Mouse (Mus musculus): ENCODE measurements around the gene Rasgrp2. TPM values are rescaled to one million over a fixed set of nuclear protein-coding genes. Genes with fewer than 3 reads are reported as not detected.
A peak's percentile ranks its signal among the peaks of the same experiment; 100 is the strongest.

Rasgrp2 gene
- polyA plus RNA-seq, 1 experiment from 2014 or later: 13.1 TPM

DNA sequence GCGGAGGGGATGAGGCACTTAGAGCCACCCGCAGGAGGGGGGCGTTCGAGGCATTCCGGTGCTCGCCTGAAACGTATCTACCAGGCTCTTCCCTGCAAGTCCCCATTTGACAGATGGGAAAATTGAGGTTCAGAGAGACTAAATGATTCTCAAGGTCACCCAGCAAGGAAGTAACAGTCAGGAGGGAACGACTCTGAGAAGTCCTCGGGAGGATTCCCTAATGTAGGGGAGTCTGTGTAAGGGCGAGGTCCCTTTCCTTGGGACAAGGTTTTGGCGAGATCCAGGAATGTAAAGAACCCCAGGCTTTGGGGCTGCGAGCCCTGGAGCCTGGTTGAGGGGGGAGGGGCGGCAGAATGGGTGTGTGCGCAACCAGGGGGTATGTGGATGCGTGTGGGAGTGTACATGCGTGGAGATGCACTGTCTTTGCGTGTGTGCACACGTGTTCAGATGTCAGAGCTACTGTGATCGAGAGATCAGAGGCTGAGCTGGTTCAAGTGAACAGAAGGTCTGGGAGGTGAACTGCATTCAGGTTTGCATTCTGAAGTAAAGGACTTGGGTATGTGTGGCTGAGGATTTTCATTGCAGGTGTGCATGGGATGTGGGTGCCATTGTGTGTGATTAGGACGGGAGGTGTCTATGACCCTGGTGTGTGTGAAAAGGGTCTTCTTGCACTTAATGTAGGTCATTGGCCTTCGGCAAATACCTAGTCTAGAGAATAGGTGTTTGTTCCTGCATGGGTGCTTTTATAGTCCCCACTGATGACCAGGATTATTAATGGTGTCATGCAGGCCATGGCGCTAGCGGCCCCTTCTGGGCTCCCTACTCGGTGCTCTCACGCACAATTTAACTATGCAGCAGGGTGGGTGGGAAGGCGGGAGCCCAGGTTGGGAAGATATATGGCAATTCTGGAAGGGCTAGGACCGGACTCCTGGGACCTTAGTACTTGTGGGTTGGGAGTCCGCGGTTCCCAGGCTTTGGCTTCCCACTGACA lies 1.3 kb downstream of the Rasgrp2 start:
- Histone ChIP-seq H3K9ac (peak overlapping the region; percentile 77), H3K36me3 (replicated peaks) (no peaks in the 10 kb centered on the region), H3K4me3 (replicated peaks) (peak overlapping the region; percentile 72), H3K4me2 (peak overlapping the region; percentile 100), H3K4me1 (peaks cover 49% of the 10 kb centered on the region), H3K9me3 (no peaks in the 10 kb centered on the region), H3K27ac (no peak overlapping the region), H3K27me3 (peaks cover 64% of the 10 kb centered on the region)
- no peak for ATAC-seq (ENCODE audit: low FRiP score)
- WGBS: 4% methylated on average over 29 of the region's 29 CpGs

DNA sequence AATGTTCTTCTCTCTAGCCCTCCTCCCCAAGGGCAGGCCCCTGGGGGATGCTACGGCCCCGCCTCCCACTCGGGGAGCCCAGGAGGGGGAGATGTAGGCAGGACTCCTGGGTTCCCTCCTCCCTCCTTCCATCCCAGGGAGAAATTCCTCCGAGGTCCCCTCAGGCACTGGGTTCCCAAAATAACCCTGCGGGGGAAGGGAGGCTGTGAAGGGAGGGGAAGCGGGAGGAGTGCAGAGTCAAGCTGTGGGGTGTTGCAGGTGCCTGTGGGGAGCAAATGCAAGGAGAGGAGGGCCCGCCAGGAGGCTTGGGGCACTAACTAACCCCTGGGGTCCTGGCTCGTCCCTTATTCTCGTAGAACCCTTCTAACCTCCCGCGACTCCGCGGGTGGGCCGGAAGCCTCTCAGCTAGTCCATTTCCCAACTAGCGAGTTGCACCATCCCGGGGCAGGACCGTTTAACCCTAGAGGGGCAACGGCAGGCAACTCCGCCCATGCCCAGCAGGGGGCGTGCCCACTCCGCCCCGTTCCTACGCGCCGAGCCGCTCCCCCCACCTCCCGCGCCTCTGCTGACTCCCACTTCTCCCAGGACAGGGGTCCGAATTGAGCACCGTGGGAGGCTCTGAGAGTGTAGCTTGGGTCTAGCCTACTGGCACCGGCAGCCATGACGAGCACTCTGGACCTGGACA lies 2.1 kb downstream of the Rasgrp2 start:
- no peak overlapping the region for H3K27ac ChIP-seq
- WGBS: under 1% methylated on average over 32 of the region's 32 CpGs
- 0 out of 2 replicates have a peak, but pooled peaks have one; percentile 18 for ATAC-seq (ENCODE audit: low FRiP score)
- peak overlapping the region; percentile 29 for H3K4me3 ChIP-seq (replicated peaks)
- no peaks in the 10 kb centered on the region for H3K36me3 ChIP-seq (replicated peaks)
- H3K9me3 ChIP-seq: no peaks in the 10 kb centered on the region
- H3K4me1 ChIP-seq: peaks cover 49% of the 10 kb centered on the region
- peak overlapping the region; percentile 39 for H3K9ac ChIP-seq
- peaks cover 64% of the 10 kb centered on the region for H3K27me3 ChIP-seq
- peak overlapping the region; percentile 56 for H3K4me2 ChIP-seq

DNA sequence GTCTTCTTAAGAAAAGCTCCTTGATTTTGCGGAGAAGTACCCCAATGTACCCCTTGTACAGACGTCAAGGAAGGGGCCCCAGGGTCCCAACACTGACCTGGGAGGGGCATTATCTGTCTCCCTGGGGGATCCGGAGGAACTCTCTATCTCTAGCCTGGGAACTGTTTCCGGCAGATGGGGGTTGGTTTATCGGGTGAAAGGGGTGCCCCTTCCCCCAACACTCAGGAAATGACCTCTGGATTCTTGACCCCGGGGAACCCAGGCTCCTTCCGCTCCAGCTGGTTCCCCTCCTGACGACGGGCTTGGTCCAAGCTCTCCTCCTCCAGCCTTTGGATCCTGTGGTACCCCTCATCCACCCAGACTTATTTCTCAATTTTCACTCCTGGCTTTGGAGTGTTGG lies 2.8 kb downstream of the Rasgrp2 start:
- 17% methylated on average over 9 of the region's 9 CpGs for WGBS

DNA sequence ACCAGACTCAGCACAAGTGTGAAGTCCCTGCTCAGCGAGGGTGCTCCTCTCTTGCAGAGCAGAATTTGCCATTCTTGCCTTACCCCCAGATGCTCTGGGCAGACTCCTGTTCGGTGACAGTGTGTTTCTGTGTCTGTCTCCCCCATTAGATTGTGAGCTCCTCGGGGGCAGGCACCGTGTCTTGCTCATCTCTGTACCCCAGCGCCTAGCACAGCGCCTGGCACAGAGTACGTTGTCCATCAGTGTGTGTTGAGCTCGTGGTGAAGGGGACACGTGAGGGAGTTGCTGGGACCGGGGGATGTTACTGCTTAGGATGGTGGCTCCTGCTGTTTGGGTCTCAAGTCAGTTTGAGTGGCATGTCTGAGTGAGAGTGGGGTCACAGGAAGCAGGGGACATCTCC lies 4.7 kb downstream of the Rasgrp2 start:
- ATAC-seq (ENCODE audit: low FRiP score): no peak
- WGBS: 88% methylated on average over 10 of the region's 10 CpGs
- Histone ChIP-seq H3K27ac (no peak overlapping the region), H3K9me3 (no peaks in the 10 kb centered on the region), H3K4me2 (no peak overlapping the region), H3K27me3 (peaks cover 48% of the 10 kb centered on the region), H3K36me3 (replicated peaks) (no peaks in the 10 kb centered on the region), H3K4me1 (peaks cover 42% of the 10 kb centered on the region), H3K9ac (no peak overlapping the region), H3K4me3 (replicated peaks) (no peak overlapping the region)

More for the DNA sequence above, 2.8 kb downstream of the Rasgrp2 start:
- no peaks in the 10 kb centered on the region for H3K36me3 ChIP-seq (replicated peaks)
- peak overlapping the region; percentile 29; the same call in 1 of the 2 replicates for H3K4me3 ChIP-seq (replicated peaks)
- no peaks in the 10 kb centered on the region for H3K9me3 ChIP-seq
- peak overlapping the region; percentile 56 for H3K4me2 ChIP-seq
- H3K27ac ChIP-seq: no peak overlapping the region
- peak overlapping the region; percentile 39; the same call in 1 of the 2 replicates for H3K9ac ChIP-seq
- peaks cover 49% of the 10 kb centered on the region for H3K4me1 ChIP-seq
- ATAC-seq (ENCODE audit: low FRiP score): no peak
- H3K27me3 ChIP-seq: peaks cover 61% of the 10 kb centered on the region

DNA sequence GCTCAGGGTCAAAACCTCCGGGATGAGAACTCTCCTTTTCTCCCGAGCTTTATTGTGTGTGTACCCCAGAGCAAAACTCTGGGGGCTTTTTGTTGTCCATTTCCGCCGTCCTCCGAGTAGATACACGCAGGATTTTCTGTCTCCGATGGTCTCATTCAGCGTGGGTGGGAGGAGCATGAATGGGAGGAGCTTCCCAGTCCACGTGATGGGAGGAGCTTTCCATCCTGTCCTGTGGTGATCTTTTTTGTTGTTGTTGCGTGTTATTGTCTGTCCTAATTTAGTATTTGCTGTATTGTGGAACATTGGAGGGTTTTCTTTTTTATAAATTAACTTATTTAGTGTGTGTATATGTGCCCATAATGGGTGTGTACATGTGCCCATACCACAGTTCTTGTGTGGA lies 6.3 kb downstream of the Rasgrp2 start:
- peaks cover 37% of the 10 kb centered on the region for H3K27me3 ChIP-seq
- no peak overlapping the region for H3K4me2 ChIP-seq
- ATAC-seq (ENCODE audit: low FRiP score): no peak
- no peak overlapping the region for H3K27ac ChIP-seq
- no peak overlapping the region for H3K4me3 ChIP-seq (replicated peaks)
- 70% methylated on average over 10 of the region's 10 CpGs for WGBS
- no peak overlapping the region for H3K9ac ChIP-seq
- H3K36me3 ChIP-seq (replicated peaks): no peaks in the 10 kb centered on the region
- H3K9me3 ChIP-seq: no peaks in the 10 kb centered on the region
- peaks cover 26% of the 10 kb centered on the region for H3K4me1 ChIP-seq

DNA sequence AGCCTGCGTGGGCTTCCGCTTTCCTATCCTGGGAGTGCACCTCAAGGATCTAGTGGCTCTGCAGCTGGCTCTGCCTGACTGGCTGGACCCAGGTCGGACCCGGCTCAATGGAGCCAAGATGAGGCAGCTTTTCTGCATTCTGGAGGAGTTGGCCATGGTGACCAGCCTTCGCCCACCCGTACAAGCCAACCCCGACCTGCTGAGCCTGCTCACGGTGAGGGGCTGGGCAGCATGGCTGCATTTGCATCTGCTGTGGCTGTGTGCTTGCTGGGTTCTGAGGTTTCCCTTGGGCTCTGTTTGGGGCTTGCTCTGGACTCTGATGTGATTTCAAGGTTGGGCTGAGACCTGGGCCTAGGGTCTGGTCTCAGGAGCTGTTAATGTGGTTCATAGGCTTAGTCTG lies 8.0 kb downstream of the Rasgrp2 start:
- Histone ChIP-seq H3K9ac (no peak overlapping the region), H3K4me1 (peaks cover 9% of the 10 kb centered on the region; the same call in 1 of the 2 replicates), H3K4me3 (replicated peaks) (no peak overlapping the region), H3K27me3 (peaks cover 20% of the 10 kb centered on the region), H3K27ac (no peak overlapping the region), H3K36me3 (replicated peaks) (no peaks in the 10 kb centered on the region), H3K4me2 (no peak overlapping the region), H3K9me3 (no peaks in the 10 kb centered on the region)
- no peak for ATAC-seq (ENCODE audit: low FRiP score)
- 86% methylated on average over 8 of the region's 8 CpGs for WGBS

DNA sequence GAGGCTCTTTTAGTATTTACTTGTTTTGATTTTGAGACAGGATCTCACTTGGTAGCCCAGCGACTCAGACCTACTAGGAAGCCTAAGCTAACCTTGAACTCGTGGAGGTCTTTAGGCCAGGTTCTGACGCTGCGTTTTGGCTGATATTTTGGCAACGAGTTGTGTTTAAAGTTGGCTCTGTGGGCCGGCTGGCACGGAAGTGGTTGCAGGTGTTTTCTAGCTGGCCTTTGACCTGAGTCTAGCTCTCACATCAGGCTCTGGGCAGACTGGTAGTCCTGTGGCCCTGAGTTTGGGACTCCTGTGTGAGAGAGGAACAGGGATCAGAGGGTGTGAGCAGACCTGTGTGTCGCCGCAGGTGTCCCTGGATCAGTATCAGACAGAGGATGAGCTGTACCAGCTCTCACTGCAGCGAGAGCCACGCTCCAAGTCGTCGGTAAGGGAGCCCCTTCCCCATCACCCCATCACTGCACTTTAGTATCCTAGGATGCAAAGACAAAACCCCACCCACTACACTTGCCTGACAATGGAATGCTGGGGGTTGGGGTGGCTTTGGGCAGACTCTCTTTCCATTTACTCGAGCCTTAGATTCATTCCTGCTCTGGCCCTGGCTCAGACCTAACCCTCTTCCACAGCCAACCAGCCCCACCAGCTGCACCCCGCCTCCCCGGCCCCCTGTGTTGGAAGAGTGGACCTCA lies 8.8 kb downstream of the Rasgrp2 start:
- no peak overlapping the region for H3K27ac ChIP-seq
- H3K27me3 ChIP-seq: peaks cover 12% of the 10 kb centered on the region
- no peak overlapping the region for H3K9ac ChIP-seq
- no peak for ATAC-seq (ENCODE audit: low FRiP score)
- H3K4me2 ChIP-seq: no peak overlapping the region
- no peaks in the 10 kb centered on the region for H3K36me3 ChIP-seq (replicated peaks)
- H3K4me3 ChIP-seq (replicated peaks): no peak overlapping the region
- WGBS: 45% methylated on average over 16 of the region's 16 CpGs
- no peaks in the 10 kb centered on the region for H3K9me3 ChIP-seq
- H3K4me1 ChIP-seq: peaks cover 7% of the 10 kb centered on the region; the same call in 1 of the 2 replicates

DNA sequence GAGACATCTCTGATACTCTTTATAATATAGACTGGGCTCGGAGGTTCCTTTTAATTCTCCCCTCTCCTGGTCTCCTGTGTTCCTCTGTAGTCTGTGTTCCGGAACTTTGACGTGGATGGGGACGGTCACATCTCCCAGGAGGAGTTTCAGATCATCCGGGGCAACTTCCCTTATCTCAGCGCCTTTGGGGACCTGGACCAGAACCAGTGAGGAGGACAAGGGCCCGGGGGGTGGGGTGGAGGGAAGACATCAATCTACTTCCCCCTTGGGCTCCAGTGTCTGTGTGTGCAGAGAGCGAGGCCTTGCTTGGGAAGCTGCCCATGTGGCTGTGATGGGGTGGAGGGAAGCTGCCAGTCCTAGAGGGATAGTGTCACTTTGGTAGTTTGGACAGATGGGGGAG lies 9.6 kb downstream of the Rasgrp2 start:
- no peak for ATAC-seq (ENCODE audit: low FRiP score)
- Histone ChIP-seq H3K4me1 (no peaks in the 10 kb centered on the region), H3K36me3 (replicated peaks) (no peaks in the 10 kb centered on the region), H3K4me3 (replicated peaks) (no peak overlapping the region), H3K4me2 (no peak overlapping the region), H3K9ac (no peak overlapping the region), H3K27me3 (peaks cover 4% of the 10 kb centered on the region; the same call in 1 of the 2 replicates), H3K27ac (no peak overlapping the region), H3K9me3 (no peaks in the 10 kb centered on the region)
- WGBS: 84% methylated on average over 8 of the region's 8 CpGs

DNA sequence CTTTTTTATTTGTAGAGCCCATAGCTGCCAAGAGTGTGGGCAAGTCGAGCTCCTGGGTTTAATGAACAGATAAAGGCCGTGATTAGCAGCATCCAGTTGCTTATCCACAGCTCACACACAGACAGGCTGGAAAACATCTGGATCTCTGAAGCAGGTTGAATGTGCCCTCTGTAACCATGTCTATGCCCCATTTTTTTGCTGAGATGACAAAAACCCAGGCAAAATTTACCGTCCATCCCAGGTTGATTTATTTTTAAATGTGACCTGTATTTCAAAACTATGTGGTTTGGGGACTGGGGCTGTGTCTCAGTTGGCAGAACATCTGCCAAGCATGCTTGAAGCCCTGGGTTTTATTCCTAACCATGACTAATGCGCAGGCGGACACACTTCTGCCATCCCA lies 10.0 kb downstream of the Rasgrp2 start:
- no peak overlapping the region for H3K9ac ChIP-seq
- H3K36me3 ChIP-seq (replicated peaks): no peaks in the 10 kb centered on the region
- H3K27me3 ChIP-seq: no peaks in the 10 kb centered on the region
- no peaks in the 10 kb centered on the region for H3K9me3 ChIP-seq
- H3K4me3 ChIP-seq (replicated peaks): no peak overlapping the region
- no peak overlapping the region for H3K27ac ChIP-seq
- H3K4me1 ChIP-seq: no peaks in the 10 kb centered on the region
- no peak overlapping the region for H3K4me2 ChIP-seq
- no peak for ATAC-seq (ENCODE audit: low FRiP score)
- 81% methylated on average over 5 of the region's 5 CpGs for WGBS

DNA sequence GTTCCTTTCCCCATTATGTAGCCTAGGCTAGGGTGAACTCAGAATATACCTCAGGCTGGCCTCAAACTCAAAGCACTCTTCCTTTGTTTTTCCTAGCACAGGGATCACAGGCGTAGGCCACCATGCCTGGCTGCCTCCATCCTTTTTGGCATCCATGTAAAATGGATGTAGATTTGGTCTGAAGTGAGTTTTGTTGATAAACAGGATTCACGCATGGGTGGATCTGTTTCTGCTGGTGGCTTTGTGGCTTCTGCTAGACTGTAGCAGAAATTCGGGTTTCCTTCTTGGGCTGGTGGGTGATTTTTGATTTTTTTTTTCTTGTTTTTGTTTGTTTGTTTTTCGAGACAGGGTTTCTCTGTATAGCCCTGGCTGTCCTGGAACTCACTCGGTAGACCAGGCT lies 10.8 kb downstream of the Rasgrp2 start:
- H3K4me1 ChIP-seq: peaks cover 5% of the 10 kb centered on the region; the same call in 1 of the 2 replicates
- H3K9ac ChIP-seq: no peak overlapping the region
- H3K4me3 ChIP-seq (replicated peaks): no peak overlapping the region
- WGBS: 93% methylated on average over 5 of the region's 5 CpGs
- 0 out of 2 replicates have a peak, but pooled peaks cover 5% of the 10 kb centered on the region for H3K27me3 ChIP-seq
- no peaks in the 10 kb centered on the region for H3K36me3 ChIP-seq (replicated peaks)
- no peaks in the 10 kb centered on the region for H3K9me3 ChIP-seq
- H3K4me2 ChIP-seq: no peak overlapping the region
- ATAC-seq (ENCODE audit: low FRiP score): no peak
- H3K27ac ChIP-seq: no peak overlapping the region

DNA sequence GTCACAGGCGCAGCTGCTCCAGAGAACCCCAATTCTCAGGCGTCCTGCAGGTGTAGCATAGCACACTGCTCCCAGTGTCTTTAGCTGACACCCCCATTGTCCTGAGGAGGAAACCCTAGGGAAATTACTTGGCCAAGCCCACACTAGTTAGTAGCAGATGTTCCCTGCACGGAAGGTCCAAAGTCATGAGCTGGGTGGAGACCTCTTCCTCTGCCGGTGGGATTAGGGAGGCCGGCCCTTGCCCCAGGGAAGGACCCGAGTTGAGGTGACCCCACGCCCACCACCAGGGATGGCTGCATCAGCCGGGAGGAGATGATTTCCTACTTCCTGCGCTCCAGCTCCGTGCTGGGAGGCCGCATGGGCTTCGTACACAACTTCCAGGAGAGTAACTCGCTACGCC lies 13.7 kb downstream of the Rasgrp2 start:
- 0 out of 2 replicates have a peak overlapping the region, but pooled peaks have one; percentile 13 for H3K27ac ChIP-seq
- no peak for ATAC-seq (ENCODE audit: low FRiP score)
- H3K4me3 ChIP-seq (replicated peaks): no peak overlapping the region
- H3K9ac ChIP-seq: no peak overlapping the region
- H3K27me3 ChIP-seq: peaks cover 5% of the 10 kb centered on the region; the same call in 1 of the 2 replicates
- H3K4me1 ChIP-seq: peaks cover 33% of the 10 kb centered on the region
- H3K36me3 ChIP-seq (replicated peaks): no peaks in the 10 kb centered on the region
- no peaks in the 10 kb centered on the region for H3K9me3 ChIP-seq
- no peak overlapping the region for H3K4me2 ChIP-seq
- WGBS: 73% methylated on average over 14 of the region's 14 CpGs

DNA sequence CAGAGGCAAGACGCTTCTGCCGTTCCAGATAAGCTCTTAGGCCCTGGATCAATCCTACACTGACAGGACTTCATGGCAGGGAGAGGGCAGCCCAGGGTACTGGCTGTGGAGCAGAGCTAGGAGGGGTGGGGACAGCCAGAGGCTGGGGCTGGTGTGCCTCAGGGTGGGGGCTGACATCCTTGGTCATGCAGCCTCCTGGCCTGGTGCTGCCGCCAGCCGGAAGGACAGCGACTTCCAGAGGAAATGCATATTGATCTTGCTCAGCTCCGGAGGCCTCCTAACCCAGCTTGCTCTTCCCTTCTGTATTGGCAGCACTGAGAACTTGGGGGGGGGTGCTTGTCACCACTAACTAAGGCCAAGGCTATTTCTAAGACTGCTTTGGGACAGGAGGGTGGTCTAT lies 16.3 kb downstream of the Rasgrp2 start:
- no peak overlapping the region for H3K4me3 ChIP-seq (replicated peaks)
- peak overlapping the region; percentile 89 for H3K27ac ChIP-seq
- peak overlapping the region; percentile 38 for H3K4me2 ChIP-seq
- no peaks in the 10 kb centered on the region for H3K9me3 ChIP-seq
- WGBS: 58% methylated on average over 6 of the region's 6 CpGs
- H3K27me3 ChIP-seq: peaks cover 22% of the 10 kb centered on the region
- H3K36me3 ChIP-seq (replicated peaks): no peaks in the 10 kb centered on the region
- no peak for ATAC-seq (ENCODE audit: low FRiP score)
- no peak overlapping the region; the same call in 1 of the 2 replicates for H3K9ac ChIP-seq
- peaks cover 55% of the 10 kb centered on the region for H3K4me1 ChIP-seq

All from forebrain, embryonic 12.5 days (tissue).